11 mouse cellular contexts compared by ENCODE assay signal in the genomic region with DNA sequence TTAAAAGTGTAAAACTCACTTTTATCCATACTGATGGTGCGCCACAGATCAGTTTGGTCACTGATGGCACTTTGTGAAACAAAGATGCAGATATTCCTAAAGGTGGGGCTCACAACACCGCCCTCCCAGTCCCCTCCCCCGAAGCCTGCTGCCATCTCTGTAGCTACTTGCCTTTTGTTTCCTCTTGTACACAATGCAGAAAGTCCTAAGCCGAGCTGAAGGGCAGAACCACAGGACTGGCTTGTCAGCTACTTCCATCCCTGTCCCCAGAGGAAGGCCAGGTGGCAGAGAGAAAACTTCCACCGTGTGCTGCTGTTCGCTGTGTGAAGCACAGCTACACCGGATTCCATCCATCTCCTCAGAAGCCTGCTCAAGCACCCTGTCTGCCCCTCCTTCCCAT.
"Had no signal": no experiment of that assay in that cellular context is flagged by ENCODE, and none has a peak within 500 bp of the region (broad histone marks: within the 10 kb centered on the region; RNA-seq: fewer than 3 reads in every experiment).

No protein-coding gene starts in this region.

- H3K27me3 ChIP-seq: liver, embryonic 12.5 days; midbrain, embryonic 12.5 days had no signal

- H3K9ac ChIP-seq: liver, embryonic 12.5 days; lung, embryonic 14.5 days; midbrain, embryonic 12.5 days had no signal

- H3K27ac ChIP-seq: liver, embryonic 12.5 days; midbrain, embryonic 12.5 days had no signal

- ATAC-seq: intestine, embryonic 16.5 days; liver, embryonic 12.5 days had no signal

- H3K9me3 ChIP-seq: liver, embryonic 12.5 days; midbrain, embryonic 12.5 days had no signal

- DNase-seq: kidney, adult 8-10 months; kidney, postnatal 25 days; lung, embryonic 14.5 days; lung, postnatal 10 days; lung, postnatal 4 days; right cerebral cortex, postnatal 25 days; thymus, adult 18-20 months; thymus, postnatal 25 days had no signal

- H3K4me1 ChIP-seq: midbrain, embryonic 12.5 days had no signal

- H3K4me3 ChIP-seq: liver, embryonic 12.5 days; midbrain, embryonic 12.5 days had no signal

- H3K4me2 ChIP-seq: liver, embryonic 12.5 days; lung, embryonic 14.5 days; midbrain, embryonic 12.5 days had no signal
